Mouse (Mus musculus) layer of hippocampus, adult 18-20 months (tissue): ENCODE measurements around the gene Zdhhc8. TPM values are rescaled to one million over a fixed set of nuclear protein-coding genes. Genes with fewer than 3 reads are reported as not detected.

ENCODE experiments used
- DNase-seq, 2 experiments: peaks; one replicate each; pipeline ENCODE4 v3.0.0; 2022; ENCODE audit warnings: low spot score in 2 of 2
- total RNA-seq, 2 experiments: library from RNA; stranded (reverse); gene quantifications; 2 replicates each; pipeline ENCODE4 v1.2.3; 2021

The Zdhhc8 gene
- total RNA-seq, 2 experiments from 2014 or later, result 69.4 to 75.9 TPM

DNA sequence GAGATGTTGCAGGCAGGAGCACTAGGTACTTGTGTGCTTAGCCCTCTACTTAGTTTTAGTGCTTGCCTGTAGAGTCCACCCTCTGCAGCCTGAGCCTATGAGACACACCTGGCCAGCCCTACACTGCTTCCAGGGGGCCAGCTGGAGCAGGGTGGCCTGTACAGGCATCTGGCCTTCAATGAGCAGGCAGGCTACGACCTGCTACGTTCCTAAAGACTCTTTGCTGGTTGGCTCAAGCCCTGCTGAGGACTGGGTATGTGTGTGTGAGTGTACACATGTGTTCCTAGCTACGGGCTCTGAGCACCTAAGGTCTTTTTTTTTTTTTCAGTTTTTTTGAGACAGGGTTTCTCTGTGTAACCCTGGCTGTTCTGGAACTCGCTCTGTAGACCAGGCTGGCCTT lies 3.5 kb downstream of the Zdhhc8 start:
- no peak for DNase-seq

DNA sequence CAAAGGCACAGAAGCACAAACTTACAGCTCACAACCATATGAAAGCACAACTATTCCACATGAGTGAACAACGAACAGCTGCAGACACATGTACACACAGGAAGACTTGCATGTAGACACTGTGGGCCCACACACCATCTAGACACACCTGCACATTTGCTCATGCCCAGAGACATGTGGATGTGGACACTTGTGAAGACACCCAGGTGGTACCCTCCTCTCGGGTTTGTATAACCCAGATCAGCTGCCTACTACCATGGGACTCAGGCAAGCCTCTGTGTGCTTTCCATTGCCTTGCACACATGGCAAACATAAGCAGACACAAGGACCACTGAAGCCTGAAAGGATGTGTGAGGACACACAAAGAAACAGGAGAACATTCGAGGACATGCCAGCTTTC lies 3.9 kb downstream of the Zdhhc8 start:
- no peak for DNase-seq

DNA sequence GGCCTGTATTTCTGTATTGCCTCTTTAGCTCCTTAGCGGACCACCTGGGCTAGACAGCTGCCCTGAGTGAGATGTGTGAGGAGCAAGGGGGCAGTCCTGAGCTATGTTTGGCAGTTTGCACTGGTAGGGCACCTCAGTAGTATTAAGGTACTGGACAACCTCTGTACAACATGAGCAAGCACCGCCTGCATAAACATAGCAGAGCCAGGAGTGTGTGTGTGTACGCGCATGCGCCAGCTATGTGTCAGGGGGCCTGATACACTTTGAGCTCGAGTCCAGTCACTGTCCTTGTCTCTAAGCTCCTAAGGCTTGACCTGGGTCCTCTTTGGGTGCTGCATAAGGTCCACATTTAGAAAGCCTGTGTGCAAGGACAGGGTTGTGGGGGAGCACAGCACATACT lies 4.3 kb downstream of the Zdhhc8 start:
- no peak for DNase-seq

DNA sequence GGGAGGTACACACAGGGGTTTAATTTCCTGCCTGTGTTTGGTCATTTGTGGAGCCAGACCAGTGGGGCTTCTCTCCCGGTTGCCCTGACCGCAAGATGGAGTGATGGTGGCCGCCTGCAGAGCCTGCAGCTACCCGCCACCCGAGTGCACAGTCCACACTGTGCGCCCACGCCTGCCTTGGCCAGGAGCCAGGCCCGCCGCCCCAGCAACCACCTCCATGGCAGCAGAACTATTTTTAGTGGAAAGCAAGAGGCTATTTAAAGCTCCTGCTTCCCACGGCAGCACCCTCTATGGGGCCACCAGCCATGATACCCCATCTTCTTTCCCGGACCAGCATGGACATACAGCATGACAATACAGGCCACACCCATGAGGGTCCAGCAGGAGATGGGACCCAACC lies 5.3 kb downstream of the Zdhhc8 start:
- peak; percentile 83 to 88 for DNase-seq

DNA sequence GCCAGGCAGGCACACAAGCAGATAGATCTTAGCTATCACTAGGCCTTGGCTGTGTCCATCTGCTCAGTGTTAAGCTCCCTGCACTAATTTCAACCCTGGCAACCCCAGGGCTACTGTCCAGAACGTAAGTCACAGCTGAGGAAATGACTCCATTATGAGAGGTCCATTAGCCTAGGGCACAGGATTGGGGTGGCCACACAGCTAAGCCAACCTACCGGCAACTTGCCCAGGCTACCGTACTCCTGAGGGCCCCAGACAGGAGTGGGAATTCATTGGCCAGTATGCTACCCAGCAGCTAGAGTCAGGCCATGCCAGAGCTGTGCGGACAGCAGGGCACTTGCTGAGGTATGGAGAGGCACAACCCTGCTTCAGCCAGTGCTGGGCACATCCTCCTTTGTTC lies 6.1 kb downstream of the Zdhhc8 start:
- no peak for DNase-seq

DNA sequence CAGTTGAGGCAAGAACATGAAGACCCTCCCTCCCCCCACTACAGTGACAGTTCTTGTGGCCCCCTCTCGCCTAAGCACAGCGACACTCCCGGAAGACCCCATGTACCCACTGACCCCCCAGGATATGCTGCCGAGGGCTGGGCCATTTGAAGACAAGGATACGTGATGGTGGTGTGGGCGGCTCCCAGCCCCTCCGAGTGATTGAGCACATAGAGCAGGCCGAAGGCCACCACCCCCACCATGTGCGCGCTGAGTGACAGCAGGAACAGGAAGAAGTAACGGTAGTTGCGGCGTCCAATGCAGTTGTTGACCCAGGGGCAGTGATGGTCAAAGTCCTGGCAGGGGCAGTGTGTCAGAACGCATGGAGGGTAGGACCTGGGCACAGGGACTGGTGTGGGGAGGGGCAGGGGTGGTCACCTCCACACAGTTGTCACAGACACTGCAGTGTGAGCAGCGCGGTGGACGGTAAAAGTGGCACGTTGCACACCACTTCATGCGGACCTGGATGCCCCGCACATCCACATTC lies 7.0 kb downstream of the Zdhhc8 start:
- no peak for DNase-seq

DNA sequence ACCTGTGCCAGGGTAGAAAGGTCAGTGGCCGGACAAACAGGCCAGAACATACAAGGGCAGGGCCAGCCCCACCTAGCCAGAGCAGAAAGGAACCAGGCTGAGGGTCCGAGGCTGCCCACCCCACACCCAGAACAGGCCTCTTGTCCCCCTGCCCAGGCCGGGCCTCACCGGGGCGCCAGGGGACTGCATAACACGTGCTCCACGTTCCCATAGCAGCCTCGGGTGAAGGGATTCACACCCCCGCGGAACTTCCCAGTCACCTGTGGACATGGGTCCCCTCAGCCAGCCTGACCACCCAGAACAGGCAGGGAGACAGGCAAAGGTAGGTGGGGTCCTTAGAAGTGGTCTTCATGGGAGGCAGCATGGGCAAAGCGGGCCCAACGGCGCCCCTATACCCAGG lies 7.7 kb downstream of the Zdhhc8 start:
- DNase-seq, result no peak

DNA sequence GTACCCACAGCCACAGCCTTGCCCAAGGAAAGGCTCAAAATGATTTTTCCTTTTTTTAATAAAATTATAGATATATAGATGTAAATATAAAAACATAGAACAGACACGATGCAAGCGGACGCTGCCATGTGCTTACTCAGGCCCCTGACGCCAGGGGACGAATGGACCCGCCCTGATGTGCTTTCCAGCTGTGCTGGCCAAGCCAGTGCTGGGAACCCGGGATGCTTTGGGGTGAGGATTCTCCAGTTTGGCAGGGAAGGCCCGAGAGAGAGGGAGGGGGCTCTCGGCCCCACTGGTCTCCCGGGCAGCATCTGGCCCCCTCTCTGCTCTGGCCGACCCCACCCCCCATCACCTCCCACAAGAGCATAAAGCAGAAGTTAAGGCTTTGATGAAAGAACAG lies 12.7 kb downstream of the Zdhhc8 start:
- DNase-seq, result no peak

DNA sequence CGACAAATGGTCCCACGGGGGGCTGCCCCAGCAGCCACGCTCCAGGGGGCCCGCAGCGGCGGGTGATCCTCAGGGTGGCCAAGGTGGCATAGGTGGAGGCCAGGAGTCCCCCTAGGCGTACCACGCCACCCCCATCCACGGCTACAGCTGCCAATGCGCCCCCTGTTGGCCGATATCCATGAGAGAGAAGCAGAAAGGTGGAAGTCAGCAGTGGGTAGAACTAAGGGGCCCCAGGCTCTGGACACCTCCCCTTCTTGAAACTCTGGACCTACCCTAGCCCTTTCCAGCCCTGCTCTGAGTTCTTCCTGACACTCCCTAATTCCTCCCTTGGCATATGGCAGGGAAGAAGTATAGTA lies 13.4 kb downstream of the Zdhhc8 start:
- DNase-seq, result no peak

DNA sequence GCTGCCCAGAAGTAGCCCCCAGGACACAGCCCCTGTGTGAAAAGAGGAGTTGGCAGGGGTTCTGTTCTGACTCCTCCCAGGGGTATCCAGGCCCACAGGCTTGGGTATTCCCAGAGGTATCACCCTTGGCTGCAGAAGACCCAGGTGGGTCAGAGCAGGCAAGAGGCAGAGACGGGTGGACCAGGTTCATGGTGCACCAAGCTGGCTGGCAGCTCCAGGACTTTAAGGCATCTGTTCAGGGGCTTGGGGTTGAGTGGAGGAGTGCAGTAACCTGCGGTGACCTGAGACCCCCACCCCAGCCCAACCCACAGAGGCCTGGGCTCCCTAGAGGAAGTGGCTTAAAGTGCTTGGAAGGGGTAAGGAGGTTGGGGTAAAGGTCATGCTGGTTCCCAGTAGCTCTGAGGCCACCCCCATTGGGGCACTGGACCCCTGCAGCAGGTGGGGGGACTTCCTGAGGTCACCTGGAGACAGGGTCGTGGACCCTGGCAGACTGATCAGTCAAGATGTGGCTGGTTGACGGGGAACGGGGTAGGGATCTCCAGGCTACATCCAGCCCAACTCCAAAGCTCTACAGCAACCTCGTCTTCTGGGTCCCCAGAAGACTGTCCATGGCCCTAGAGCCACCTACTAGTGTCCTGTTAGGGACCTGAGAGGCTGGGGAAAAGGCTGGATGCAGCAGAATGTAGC lies 13.9 kb downstream of the Zdhhc8 start:
- no peak for DNase-seq

DNA sequence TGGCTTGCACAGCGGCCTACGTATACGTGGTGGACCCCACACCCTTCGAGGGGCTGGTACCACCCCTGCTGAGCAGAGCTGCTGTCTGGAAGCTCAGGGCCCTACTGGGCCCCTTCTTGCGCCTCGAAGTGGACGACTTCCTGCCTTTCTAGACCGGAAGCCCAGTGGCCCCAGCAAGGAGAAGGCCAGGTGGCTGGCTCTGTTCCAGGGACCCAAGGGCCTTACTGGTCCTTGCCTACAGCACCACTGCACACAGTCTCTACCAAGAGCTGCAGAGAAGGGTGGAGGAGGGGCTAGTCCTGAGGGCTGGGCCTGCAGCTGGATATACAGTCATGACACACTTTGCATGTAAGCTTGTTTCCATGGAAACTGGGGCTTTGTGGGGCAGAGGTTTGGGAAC lies 14.9 kb downstream of the Zdhhc8 start:
- no peak for DNase-seq

DNA sequence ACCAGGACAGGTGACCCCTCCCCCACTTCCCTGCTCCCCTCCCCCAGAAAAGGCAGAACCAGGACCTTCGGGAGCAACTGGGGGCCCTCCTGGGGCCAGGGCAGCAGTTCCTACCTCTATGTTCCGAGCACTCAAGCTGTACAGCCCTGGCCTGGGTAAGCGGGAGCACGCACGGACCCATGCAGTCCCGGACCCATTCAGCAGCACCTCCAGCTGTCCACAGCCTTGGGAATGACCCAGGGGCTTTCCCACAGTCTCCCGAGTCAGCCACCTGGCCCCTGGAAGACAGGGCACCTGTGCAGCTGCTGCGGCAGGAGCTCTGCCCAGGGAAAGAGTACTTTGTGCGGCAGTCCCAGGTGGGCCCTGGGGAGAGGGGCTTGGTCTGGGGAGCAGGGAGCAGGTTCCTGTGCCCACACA lies 16.3 kb downstream of the Zdhhc8 start:
- DNase-seq, result no peak

DNA sequence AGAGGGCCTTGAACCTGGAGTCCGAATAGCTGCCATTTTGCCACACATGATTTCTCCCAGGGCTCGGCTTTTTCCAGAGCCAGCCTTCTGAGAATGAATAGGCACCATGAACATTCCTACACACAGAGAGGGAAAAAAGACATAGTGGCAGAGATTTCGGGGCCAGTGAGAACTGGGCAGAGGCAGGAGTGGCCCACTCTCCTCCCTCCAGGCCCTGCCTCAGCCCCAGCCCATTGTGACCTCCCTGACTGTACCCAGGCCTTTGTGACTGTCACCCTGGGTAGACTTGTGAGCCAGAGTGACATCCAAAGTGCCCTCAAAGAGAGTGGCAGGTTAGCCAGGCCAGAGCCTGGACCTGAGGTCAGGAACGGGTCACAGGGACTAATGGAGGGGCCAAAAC lies 17.4 kb downstream of the Zdhhc8 start, which contains the start of gene Ccdc188:
TSS of gene Ccdc188 (plus strand) at position 301 of the 400 bp plus-strand sequence.
- DNase-seq, result no peak

DNA sequence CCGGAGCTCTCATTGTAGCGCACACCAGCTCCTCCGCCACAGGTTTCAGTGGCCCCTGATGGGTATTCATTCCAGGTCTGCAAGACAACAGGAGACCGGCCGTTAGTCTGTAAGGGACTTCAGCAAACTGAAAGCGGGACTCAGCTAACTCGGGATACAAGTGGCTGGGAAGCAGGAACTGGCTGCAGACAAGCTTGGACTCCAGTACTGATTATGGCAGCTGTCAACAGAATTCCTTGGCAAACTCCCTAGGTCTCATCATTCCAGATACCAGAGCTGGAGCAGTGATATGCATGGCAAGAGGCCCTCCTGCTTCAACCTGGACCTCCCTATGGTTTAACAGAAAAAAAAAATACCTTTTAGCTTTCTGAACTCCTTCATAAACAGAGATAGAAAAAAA lies 20.1 kb downstream of the Zdhhc8 start:
- no peak for DNase-seq

DNA sequence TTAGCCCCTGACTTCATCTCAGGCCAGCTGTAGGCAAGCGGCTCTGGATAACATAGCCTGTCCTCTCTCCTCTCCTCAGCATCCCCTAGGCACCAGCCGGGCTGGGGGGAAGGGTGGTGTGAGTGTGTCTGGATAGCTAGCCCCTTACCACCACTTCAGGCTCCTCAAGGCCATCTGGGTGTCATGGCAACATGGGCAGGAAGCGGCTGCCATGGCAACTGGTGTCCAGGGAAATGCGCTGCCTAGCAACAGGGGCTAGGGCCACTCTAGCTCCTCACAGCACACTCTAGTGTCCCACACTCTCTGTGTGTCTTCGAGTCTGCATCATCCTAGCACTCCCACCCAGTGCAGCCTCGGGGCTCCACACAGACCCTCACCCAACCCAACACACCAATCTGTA lies 21.2 kb downstream of the Zdhhc8 start:
- peak; percentile 69 to 71 for DNase-seq

DNA sequence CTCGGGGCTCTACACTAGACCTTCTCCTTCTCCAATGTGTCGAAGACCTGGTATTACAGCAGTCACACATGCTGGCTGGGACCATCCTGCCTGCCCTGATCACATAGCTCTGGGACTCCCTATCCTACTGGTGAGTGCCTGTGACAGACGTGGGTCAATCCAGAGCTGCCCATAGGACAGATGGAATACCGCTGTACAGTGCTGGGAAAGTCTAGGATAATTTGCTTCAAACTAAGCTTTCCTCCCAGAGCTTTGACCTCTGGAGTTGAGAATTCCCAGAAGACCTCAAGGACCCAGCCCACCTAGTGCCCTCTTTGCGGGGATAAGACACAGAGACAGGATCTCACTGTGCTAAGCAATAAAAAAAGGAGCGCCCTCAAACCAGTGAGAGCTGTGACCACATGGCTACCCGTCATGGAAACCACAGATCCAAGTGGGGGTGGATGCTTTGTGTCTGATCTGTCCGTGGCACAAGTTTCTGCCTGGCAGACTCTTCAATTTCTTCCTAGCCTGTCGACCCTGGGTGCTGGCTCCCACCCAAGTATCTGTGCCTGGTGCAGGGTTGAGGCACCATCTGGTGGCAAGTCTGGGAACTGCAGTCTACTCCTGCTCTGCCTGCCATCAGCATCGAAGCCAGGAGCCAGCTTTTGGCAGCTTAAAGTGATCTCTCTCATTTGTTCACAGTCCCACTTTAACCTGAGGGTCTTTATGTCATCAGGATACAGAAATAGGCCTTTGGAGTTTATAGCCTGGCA lies 23.3 kb downstream of the Zdhhc8 start:
- DNase-seq, result peak; percentile 85 to 97

DNA sequence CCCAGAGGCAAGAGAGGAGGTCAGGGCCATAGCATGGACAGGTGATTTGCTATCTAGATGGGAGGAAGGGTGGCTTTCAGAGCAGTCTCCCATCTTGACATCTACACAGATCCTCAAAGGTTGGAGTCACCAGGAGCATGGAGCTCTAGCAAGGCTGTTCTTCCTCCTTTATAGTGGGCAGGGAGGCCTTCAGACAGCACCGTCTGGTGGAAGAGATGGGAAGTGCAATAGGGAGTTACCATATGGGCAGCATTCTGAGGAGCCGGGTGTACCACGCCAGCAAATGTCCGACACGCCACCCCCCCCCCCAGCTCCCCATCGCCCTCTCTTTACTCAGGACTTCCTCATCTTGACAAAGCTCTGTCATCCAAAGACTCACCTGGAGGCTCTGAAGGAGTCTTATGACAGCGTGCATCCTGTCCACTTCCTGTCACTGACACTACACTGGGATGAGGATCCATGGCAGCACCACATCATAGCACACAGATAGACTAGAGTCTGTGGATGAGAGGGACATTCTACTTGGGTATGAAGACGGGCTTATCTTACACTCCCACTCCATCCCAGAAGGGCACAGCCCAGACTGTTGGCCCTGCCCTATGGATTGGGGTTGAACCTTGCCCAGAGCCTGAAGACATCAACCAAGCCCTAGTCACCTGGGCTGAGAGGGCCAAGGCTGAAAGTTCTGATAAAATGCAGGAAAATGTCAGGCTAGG lies 24.1 kb downstream of the Zdhhc8 start:
- DNase-seq, result peak in 1 of 2 experiments; percentile 89

DNA sequence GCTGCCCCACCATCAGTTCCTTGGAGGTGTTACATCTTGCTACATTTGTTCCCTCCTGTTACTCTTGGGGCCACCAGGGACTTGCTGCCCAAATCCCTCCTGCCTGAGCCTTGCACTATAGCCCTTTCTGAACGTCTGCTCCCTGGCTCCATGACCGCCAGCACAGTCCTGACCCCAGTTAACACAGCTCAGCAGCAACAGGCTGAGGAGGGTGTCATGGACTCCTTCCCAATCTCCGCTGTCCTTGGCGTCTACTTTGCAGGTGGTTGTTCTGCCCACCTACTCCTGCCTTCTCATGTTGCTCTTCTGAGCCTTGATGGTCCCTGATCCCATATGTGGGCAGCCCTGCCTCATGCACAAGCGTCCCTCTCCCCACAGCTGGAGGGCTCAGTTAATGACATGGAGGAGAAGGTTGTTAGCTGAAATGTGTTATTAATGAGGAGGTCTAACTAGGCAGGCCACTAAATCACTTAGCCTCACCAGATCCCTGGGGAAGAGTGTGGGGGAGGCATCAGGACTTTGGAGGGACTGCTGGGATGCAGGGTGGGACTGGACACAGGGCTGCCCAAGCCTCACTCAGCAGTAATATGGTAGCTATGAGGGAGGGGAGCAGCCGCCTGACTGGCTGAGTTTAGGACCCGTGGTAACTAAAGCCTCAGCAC lies 31.4 kb downstream of the Zdhhc8 start:
- no peak for DNase-seq

DNA sequence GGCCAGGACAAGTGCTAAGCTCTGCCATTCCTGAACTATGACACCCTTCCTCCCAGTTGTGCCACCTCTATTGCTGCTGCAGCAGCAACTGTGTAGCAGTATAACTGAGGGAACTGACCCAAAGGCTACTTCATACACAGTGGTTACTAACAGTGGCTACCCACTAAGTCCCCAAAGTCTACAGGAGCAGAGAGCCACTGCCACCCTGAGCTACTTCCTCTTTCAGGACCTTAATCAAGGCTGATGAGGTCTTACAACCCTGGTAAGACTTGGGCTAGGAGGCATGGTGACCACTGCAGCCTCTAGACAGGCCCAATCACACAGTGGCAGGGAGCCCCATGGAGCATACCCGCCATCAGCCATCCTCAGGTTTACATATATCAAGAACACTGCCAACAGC lies 32.9 kb downstream of the Zdhhc8 start:
- no peak for DNase-seq

DNA sequence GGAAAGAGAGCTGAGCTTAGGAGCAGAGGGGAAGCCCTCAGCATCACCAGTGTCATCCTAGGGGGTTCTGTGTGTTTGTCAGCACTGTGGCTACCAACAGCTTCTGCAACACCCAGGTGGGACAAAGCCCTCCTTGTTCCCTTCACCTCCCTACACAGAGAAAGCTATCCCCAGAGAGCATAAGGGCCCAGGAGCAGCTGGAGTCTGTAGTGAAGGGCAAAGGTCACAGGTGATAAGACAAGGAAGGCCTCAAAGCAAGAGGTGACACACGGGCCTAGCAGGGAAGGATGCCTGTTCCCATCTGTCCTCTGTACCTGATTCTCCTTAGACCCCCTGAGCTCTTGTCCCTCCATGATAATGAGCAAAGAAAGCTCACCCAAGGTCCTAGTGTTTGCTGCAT lies 33.3 kb downstream of the Zdhhc8 start:
- DNase-seq, result no peak

DNA sequence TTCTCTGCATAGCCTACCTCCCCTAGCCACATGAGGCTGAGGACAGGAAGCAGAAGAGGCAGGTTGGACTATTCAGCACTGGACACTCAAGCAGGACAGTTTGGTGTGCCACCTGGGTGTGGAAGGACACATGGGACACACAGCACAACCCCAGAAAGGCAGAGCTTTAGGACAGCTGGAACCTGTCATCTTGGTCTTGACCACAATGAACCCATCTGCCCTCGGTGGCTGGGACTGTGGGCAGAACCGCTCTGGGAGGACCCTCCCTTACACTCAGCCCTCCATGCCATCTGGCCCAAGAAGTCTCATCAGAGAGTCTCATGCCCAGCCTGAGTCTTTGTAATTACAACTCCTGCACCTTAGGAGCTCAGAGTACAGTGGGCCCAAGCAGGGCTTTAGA lies 34.9 kb downstream of the Zdhhc8 start:
- DNase-seq, result no peak
